Mouse (Mus musculus) granulocyte monocyte progenitor cell, adult 5-6 weeks (primary cell): ENCODE results near the gene Frem1. TPM values are rescaled to one million over a fixed set of nuclear protein-coding genes. Genes with fewer than 3 reads are reported as not detected.
A peak's percentile ranks its signal among the peaks of the same experiment; 100 is the strongest.

Experiments
- ATAC-seq: replicated peaks from 2 replicates; pipeline ENCODE4 v1.8.0; 2016; ENCODE audit warnings: mild to moderate bottlenecking, moderate TSS enrichment, inconsistent platforms; ENCODE audit not compliant: poor library complexity, severe bottlenecking
- total RNA-seq, 2 experiments: library from RNA; stranded (forward) in 1 of 2; stranded (reverse) in 1 of 2; fragments of 200-712, 200-1000 nt in 1 of 2; fragments of >200 nt in 1 of 2; fragmentation: Nextera tagmentation in 1 of 2; gene quantifications; 2 replicates each; pipeline ENCODE4 v1.2.3; 2014 to 2017

Frem1 gene
- total RNA-seq (2014; fragmentation: Nextera tagmentation) (not detected in 2 replicates), total RNA-seq (2017) (not detected in 2 replicates)

DNA sequence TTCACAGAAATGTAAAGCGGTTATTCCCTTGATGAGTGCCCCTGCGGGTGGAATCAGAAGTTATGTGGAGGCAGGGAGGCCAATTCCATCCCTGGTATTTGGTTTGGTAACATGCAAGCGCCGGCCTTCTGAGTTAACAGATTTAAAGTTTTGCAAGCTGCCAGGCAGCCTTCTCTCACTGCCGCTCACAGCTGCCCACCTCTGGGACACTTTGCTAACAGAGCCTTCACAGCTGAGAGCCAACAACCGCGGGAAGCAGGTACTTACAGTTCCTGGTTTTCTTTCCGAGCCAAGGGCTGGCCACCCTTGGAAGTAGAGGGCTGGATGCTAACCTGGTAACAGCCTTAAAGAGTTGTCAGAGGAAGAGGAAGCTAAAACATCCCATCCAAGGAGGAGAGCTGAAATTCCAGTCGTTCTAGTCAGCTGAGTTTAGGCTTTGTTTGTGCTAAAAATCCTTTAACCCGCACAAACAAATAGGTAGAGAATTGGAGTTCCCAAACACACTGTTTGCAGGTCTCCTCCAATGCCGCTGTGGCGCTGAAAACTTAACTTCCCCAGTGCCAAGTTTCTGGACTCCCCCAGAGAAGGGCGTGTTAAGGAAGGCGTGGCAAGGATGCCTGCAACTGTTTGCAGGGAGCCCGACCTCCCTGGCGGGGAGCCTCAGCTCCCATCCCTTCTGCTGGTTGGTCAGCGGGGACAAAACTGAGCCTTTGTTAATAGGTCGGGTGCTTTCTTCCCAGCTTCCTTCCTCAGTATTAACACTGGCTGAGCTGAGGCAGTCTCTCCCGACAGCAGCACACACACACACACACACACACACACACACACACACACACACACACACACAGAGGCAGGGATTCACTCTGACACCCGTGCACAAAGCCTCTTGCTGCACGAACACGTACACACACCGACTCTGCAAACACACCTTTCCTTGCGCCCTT, at the start of gene Frem1:
Frem1 (minus strand) TSS at position 706 of the 944 bp plus-strand sequence.
- ATAC-seq = peak; percentile 55

DNA sequence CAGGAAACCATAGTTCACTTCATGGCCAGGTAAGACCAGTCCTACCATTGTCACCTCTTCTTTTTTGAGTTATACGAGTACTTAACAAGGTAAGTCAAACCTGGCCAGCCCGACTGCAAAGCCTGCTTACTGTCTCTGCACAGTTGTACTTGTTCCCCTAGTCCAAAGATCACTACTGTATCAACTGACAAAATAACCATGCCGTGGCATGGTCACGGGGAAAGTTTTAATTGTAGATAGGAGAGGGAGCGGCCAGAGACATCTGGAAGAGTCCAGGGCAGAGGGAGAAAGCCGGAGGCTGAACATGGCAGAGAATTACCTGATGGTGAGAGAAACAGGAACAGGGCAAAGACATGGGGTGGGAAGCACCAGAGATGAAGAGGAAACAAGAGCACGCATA, 46.9 kb upstream of the Frem1 start:
- no peak for ATAC-seq

DNA sequence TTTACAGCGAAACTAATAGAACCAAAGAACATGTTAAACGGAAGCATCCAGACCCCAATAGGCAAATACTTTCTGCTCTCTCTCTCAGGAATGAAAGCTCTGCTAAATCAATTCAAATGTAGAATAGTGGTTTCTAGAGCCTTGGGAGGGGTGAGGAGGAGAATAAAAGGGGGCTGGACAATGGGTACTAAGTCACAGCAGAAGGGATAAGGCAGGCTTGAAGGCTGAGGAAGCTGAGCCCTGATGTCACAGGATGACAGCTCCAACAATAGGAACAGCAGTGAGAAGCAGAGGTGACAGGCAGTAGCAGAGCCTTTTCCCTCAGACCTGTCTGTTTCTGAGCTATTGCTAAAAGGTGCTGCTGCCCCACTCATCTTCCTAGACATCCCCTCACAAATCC, 41.8 kb upstream of the Frem1 start:
- no peak for ATAC-seq

DNA sequence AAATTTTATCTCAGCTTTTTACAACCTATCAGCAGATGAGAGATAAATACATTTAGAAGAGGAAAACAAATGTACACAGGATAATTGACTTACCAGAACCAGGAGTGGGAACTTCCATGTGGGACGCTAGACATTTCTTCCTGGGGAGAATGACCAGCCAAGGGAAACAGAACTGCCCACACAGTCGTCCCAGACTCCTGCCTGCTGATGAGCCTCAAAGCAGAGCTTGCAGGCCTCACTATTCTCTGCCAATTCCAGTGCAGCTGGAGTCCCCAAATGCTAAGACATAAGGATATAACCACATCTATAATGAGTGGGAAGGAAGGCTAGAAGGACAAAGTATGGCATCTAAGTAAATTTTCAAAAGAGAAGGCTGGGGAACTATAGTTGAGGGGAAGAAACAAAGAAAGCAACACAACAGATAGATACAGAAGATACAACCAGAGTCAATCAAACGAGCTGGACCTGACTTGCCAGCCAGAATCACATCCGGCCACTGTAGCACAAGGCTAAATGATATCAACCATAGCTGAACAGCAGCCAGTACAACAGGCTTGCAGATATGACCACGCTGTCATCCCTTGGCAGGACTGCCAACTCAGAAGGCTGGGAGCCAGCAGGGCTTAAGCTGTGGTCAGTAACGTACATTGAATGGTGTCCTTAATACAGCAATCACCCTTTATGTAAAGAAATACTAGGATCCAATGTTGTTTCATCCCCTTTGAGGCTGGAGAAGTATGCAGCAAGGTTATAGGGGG, 38.7 kb upstream of the Frem1 start:
- no peak for ATAC-seq

DNA sequence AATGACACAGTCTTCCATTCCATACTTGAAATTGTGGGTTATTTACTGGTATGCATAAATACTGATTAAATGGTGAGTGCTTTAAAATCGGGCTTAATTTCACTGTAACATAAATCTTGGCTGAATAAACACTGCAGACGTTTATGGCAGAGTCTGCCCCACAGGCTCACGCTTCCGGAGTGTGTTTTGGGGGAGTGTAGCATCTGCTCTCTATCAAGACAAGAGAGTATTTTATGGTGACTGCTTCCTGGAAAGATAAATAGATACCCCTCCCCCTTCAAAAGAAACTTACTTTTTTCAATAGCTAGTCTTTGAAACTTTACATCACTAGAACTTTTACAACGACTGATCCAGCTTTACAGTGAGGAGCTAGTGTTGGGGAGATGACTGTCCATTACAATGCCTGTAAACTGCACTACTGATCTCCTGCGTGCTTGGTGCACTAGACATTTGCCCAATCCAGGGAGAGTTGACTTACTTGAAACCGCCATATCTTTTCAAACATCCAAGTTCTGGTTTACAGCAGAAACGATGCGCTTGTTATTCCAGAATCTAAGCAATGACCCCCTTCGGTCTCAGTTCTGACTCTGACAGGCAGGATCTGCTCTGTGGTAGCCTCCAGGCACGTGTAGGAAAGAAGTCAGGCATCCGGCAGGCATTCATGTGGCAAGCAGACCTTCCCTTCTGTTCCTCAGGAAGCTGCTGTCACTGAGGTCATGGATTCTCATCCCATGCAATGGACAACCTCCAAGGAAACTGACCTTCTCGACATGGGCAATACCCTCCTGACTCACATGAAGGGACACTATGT, 28.4 kb upstream of the Frem1 start:
- ATAC-seq = no peak

DNA sequence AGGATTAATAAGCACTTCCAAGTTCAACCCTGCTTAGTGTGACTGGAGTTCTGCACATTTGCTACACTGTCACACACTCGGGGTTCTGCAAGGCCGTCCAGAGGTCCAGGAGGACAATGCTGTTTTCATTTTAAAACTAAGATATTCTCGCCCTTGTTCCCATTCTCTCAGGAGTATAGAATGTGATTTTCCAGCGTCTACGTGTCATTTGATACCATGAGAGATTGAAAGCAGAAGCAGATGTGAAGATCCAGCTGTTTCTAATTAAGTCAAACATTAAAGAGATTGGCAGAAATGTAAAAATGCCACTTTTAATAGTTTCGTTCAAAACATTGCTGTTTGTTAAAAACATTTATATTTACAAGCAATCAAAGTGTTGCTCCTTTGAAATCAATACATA, 12.1 kb upstream of the Frem1 start:
- no peak for ATAC-seq

DNA sequence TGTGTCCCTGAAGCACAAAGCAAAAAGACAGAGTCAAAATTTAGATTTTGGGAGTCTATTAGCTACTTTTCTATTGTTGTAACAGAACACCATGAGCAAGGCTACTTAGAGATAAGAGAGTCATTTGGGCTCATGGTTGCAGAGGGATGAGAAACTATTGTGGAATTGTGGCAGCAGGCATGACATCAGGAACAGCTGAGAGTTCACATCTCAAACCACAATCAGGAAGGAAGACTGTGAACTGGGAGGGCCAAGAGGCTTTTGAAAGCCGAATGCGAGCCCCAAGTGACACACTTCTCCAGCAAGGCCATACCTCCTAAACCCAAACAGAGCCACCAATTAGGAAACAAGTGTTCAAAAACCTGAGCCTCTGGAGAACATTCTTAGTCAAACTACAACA, 9.4 kb upstream of the Frem1 start:
- ATAC-seq = peak; percentile 66

DNA sequence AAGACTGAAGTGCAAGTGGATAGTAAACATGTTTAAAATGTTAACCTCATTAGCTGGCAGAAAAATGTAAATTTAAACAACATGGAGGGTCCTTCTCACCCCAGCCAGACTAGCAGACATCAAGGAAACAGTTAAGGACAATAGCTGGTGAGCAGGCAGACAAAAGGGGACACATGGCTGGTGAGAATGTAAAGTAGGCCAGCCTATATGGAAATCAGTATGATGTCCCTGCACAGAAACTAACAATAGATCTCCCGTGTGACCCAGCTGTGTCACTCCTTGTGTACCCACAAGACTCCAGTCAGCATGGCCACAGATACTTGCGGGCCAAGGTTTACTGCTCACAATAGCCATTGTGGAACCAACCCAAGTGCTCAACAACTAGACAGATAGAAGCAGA, 6.5 kb upstream of the Frem1 start:
- ATAC-seq = no peak

DNA sequence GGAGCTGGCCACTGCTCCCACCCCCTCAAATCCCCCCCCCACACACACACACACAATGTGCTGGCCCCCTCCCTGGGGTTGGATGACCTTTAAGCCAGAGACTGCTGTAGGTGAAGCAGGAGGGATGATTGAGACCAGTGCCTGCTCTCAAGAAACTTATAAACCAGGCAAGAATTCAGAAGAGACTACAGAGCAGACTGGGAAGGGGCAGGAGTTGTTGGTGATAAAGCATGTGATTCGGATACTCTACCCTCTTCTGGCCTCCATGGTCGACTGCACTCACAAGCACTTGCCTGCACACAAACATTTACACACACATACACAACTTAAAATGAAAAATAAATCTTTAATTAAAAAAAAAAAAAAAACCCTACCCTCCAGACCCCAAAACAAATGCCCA, 6.0 kb upstream of the Frem1 start:
- no peak for ATAC-seq

DNA sequence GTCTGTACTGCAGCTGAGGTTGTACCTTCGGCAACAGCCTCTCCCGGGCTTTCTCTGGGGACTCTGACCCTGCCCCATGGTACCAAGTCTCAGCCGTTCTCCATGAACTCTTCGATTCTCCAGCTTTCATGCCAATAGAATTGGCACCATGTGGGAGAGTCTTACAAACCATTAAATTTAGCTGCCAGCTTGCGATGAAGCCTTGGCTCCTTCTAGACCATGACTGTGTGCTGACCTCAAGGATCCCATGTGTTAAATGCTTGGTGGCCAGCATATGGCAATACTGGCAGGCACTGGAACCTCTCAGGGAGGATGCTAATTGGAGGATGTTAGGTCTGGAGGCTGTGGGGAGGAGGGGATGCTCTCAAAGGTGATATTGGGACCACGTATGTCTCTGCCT, 4.4 kb upstream of the Frem1 start:
- ATAC-seq = no peak

DNA sequence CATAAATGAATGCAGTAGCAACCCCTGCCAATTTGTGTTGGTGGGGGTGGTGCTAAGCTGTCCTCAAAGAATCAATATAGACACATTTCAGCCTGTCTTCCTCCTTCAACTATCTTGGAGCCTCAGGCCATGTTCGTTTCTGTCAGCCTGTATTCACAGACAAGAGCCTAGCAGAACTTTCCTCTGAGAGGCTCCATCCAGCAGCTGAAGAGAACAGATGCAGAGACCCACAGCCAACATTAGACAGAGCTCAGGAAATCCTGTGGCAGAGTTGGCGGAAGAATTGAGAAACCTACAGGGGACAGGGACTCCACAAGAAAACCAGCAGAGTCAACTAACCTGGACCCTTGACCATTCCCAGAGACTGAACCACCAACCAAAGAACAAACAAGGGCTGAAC, 3.3 kb upstream of the Frem1 start:
- ATAC-seq = peak; percentile 21

DNA sequence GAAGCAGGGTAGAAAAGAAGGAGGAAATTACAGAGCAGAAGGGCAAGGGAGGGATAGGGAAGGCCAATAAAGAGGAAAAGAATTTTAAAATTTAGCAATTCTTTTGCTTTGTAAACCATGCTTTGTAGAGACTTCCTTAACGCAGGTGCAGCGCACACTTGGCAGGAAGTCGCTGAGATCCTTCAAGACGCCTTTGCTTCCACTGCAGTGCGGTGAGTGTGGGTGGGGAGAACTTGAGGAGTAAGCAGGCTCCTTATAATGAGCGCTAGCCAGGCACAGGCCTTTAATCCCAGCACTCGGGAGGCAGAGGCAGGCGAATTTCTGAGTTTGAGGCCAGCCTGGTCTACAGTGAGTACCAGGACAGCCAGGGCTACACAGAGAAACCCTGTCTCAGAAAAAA, 1.1 kb upstream of the Frem1 start:
- no peak for ATAC-seq

DNA sequence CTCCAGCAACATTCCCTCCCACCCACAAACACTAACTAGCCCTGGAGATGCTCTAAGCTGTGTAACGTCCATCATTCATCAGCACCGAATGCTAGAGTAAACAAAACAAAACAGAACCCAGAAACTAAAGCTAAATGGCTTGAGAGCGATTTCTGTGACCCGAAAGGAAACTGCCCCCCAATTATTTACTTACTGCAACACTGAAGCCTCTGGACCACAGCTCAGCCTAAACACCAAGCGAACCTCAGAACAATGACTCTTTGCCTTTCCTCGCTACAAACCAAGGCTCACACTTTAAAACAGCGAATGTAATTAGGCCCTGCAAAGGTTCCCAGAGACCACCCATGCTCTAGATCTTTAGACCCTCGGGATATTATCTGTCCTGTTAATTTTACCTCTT, 963 bp downstream of the Frem1 start:
- ATAC-seq = no peak

DNA sequence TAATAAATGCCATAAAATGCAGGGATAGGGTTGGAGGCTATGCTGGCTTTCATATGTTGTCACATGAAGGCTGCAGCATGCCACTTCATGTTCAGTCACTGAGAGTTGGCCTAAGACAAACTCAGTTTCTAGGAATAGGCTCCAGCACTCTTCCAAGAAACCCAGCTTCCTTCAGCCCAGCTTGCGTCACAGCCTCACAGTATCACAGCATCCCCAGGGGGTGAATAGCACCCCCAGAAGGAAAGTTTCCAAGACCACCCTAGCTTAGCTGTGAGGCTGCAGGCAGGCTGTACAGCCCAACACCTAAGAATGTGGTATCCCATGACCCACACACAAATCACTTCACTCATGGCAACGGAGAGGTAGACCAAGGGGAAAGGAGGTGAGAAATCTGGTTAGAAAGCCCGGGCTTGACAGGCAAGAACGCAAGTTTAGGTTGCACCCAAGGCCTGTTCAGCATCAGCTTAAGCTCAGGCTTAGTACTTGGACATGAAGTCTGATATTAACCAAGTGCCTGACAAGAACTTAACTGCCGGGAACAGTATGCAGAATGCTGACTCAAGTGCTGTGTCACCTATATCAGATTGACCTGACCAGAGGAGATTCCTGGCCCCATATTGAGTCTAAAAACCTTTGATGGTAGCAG, 1.9 kb downstream of the Frem1 start:
- no peak for ATAC-seq

DNA sequence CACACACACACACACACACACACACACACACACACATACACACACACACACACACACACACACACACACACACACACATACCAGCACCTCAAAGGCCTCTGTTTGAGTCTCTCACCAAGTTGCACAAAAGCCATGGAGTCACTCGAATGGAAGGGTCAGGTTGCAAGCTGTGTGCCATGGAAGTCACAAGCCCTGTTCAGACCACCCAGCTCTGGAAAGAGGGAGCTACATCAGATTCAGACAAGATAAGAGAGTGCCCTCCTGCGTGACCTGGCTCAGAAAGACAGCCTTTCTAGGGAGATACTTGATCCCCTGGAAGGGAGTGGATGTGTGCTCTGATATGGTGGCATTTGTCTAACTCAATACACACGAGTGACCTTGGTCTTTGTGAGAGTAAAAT, 2.9 kb downstream of the Frem1 start:
- ATAC-seq = no peak

DNA sequence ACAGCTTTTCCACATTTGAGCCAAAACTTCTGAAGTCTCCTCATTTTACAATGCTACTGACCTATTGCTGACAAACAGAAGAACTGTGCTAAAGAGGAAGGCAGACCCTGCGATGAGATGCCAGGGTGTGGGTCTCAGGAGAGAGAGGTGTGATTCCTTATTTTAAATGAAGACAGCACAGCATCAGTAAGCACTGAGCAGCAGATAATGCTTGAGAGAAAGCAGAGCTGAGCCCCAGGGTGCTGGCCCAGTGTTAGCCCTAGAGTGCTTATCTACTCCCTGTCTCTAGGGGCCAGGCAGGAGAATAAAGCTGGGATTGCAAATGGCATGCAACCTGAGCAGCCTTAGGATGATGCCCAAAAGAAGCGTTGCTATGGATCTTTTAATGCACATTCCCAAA, 3.6 kb downstream of the Frem1 start:
- no peak for ATAC-seq

DNA sequence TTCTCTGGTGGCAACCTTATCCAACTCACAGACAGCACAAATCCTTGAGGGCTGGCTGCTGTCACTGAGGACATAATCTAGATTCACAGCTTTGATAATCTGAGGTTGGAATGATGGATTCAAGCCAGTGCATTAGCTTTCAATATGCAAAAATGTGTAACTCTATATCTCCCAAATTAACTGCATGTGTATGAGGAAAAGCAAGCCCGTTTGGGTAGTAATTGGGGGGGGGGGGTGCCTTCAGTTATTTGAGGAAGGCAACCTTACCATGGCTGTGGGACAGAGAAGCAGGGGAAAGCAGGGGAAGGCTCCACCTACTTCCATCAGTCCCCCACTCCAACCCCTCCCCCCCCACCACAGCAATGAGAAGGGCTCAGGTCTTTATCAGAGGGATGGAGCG, 5.3 kb downstream of the Frem1 start:
- no peak for ATAC-seq

DNA sequence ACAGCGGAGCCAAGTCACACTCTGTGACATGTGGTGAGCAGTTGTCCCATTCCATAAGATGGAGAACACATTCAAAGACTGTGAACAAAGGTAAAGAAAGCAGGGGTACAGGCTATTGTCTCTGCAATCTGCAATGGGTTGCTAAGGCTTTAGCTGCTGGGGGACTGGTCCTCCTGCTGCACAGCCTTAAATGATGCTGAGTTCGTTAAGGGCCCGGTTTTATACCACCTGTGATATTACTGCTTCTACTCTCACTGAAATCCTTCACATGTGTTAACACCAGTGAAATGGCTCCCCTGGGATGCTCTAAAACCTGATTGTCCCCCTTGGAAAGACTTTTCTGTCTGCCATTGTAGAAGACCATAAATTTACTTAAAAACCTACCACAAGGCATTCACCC, 6.1 kb downstream of the Frem1 start:
- no peak for ATAC-seq

DNA sequence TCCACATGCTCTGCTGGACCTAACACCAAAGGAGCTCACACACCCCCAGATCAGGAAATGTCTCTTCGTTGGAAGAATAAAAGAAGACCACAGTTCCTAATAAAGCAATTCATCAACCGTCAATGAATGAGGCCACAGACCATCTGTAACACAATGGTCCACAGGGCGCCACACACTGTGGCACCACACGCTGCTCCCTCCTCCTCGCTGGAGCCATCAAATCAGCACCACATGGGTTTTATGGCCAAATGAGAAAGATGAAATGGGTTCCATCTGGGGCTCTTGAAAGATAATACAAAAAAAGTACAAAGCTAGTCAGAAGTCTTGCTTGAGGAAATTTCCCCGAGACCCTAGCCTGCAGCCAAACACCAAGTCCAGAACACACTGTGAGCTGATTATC, 6.9 kb downstream of the Frem1 start:
- no peak for ATAC-seq

DNA sequence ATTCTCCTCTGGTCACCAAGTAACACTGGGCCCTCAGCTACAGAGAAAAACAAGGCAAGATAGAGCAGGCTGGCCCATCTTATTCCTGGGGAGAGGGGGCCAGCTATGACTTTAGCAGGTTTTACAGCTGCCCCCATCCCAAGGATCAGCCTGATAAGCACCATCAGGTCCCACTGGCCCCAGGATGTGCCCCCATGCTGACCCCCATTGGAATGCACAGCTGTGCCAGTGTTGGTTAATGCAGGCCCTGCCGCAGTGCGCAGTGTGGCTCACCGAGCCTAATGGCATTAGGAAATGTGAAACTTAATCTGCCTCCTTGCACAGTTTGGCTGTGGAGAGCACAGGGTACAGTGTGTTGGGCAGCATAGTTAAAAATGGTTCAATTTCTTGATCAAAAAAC, 11.4 kb downstream of the Frem1 start:
- ATAC-seq = no peak
